Mouse (Mus musculus) E14TG2a.4 (cell line): ENCODE measurements at regions not wholly inside any gene's neighbourhood (a gene's known extent, or its start where the extent isn't known, plus 50 kb on each side); places are given as distances from the start of the nearest gene placed in this dataset.

ENCODE experiments used
- H3K27me3 ChIP-seq: 2 replicates; pipeline ENCODE4 v1.6.1; 2014; ENCODE audit warnings: low read length, control low read depth; ENCODE audit not compliant: insufficient read depth
- H3K36me3 ChIP-seq: 2 replicates; pipeline ENCODE4 v1.6.1; 2014; ENCODE audit warnings: low read length, control low read depth; ENCODE audit not compliant: insufficient read depth
- H3K4me1 ChIP-seq: replicated peaks from 2 replicates; pipeline ENCODE4 v1.6.1; 2014; ENCODE audit warnings: low read depth, low read length, control low read depth
- H3K4me3 ChIP-seq: replicated peaks from 2 replicates; pipeline ENCODE4 v1.5.1; 2014; ENCODE audit warnings: mild to moderate bottlenecking, low read length
- H3K9me3 ChIP-seq: 2 replicates; pipeline ENCODE4 v1.6.1; 2014; ENCODE audit warnings: low read length, control low read depth
- CTCF ChIP-seq: conservative IDR thresholded peaks from 2 replicates; pipeline ENCODE4 v1.5.1; 2014; ENCODE audit warnings: low read length
- NANOG ChIP-seq: IDR thresholded peaks from 2 replicates; pipeline ENCODE4 v1.6.1; 2014; ENCODE audit warnings: borderline replicate concordance, low read length, mixed read lengths
- POU5F1 ChIP-seq: IDR thresholded peaks from 2 replicates; pipeline ENCODE4 v1.6.1; 2014; ENCODE audit warnings: low read length, borderline replicate concordance

- no peak overlapping the region for H3K4me3 ChIP-seq
- H3K9me3 ChIP-seq = no peaks in the 10 kb centered on the region
- H3K36me3 ChIP-seq = no peaks in the 10 kb centered on the region
- no peaks in the 10 kb centered on the region for H3K27me3 ChIP-seq
- no peaks in the 10 kb centered on the region for H3K4me1 ChIP-seq
- TF ChIP-seq CTCF (no peak), POU5F1 (no peak), NANOG (no peak)
These were observed 187.7 kb upstream of the Gria1 start for GRCm38 (mm10) chr11:56823471-56823870.

DNA sequence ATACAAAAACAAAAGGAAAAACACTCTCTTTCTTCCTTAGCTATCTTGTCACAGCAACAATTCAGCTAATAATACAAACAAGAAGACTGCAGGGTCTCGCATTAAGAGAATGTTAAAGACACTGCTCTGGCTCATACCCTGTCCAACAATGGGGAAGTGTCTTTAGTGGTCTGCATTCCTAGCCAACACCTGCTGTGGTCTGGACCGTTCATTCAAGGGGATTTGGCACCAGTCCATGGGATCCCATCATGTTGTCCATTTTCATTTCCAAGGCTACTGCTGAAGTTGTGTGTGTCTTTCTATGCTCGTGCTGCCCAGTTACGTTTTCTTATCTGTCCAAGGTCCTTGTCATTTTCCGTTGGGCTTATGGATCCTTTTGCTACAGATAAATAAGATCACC lies 183.7 kb upstream of the Gria1 start:
- H3K9me3 ChIP-seq = no peaks in the 10 kb centered on the region
- H3K27me3 ChIP-seq = no peaks in the 10 kb centered on the region
- no peaks in the 10 kb centered on the region for H3K4me1 ChIP-seq
- TF ChIP-seq CTCF = no peak
- no peak for TF ChIP-seq POU5F1
- no peak for TF ChIP-seq NANOG
- H3K36me3 ChIP-seq = no peaks in the 10 kb centered on the region
- H3K4me3 ChIP-seq = no peak overlapping the region

GRCm38 (mm10) chr11:56862649-56863048 lies 148.5 kb upstream of the Gria1 start:
- no peaks in the 10 kb centered on the region for H3K9me3 ChIP-seq
- no peaks in the 10 kb centered on the region for H3K36me3 ChIP-seq
- no peaks in the 10 kb centered on the region for H3K27me3 ChIP-seq
- TF ChIP-seq NANOG (no peak), POU5F1 (no peak), CTCF (no peak)
- no peak overlapping the region for H3K4me3 ChIP-seq
- H3K4me1 ChIP-seq = no peaks in the 10 kb centered on the region

- TF ChIP-seq POU5F1 = no peak
- no peak for TF ChIP-seq CTCF
- no peak for TF ChIP-seq NANOG
- Histone ChIP-seq H3K4me3 (no peak overlapping the region), H3K4me1 (no peaks in the 10 kb centered on the region), H3K36me3 (no peaks in the 10 kb centered on the region), H3K27me3 (no peaks in the 10 kb centered on the region), H3K9me3 (no peaks in the 10 kb centered on the region; the same call in 1 of the 2 replicates)
These were observed 139.5 kb upstream of the Gria1 start for GRCm38 (mm10) chr11:56871640-56872039.

GRCm38 (mm10) chr11:56898548-56898951 lies 112.6 kb upstream of the Gria1 start:
- TF ChIP-seq NANOG (no peak), POU5F1 (no peak), CTCF (no peak)
- H3K4me3 ChIP-seq = no peak overlapping the region
- H3K27me3 ChIP-seq = no peaks in the 10 kb centered on the region
- H3K36me3 ChIP-seq = no peaks in the 10 kb centered on the region
- no peaks in the 10 kb centered on the region for H3K4me1 ChIP-seq
- H3K9me3 ChIP-seq = peaks cover 11% of the 10 kb centered on the region; the same call in 1 of the 2 replicates

- TF ChIP-seq POU5F1 = no peak
- no peak for TF ChIP-seq CTCF
- TF ChIP-seq NANOG = no peak
- no peaks in the 10 kb centered on the region for H3K36me3 ChIP-seq
- H3K9me3 ChIP-seq = peaks cover 11% of the 10 kb centered on the region; the same call in 1 of the 2 replicates
- H3K27me3 ChIP-seq = no peaks in the 10 kb centered on the region
- no peak overlapping the region for H3K4me3 ChIP-seq
- no peaks in the 10 kb centered on the region for H3K4me1 ChIP-seq
These were observed 110.0 kb upstream of the Gria1 start for GRCm38 (mm10) chr11:56901201-56901600.

DNA sequence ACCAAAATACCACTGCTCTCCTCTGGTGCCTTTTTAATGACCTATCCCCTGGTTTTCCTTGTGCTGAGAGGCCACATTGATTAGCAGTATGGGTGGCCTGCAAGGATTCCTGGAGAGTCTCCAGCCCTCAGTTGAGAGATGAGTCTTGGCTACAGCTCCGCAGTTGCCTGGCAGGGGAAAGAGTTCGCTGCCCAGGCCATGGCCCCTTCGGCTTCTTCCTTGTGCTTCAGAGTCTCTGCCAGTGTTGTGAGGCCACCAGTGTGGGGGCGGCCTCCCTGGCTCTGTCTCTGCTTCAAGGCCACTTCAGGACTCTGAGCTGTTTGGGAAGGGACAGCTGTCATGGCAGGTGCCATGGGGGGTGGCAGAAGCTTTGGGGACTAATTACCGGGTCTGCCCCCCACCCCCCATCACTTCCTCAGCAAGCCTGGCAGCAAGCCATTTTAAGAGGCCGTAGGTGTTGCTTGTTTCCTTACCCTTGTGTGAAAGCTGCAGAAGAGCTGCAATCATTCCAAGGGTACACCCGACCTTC lies 85.8 kb upstream of the Gria1 start:
- no peaks in the 10 kb centered on the region for H3K4me1 ChIP-seq
- H3K4me3 ChIP-seq = no peak overlapping the region
- no peaks in the 10 kb centered on the region for H3K27me3 ChIP-seq
- TF ChIP-seq CTCF (no peak), POU5F1 (no peak), NANOG (no peak)
- peaks cover 16% of the 10 kb centered on the region; the same call in 1 of the 2 replicates for H3K9me3 ChIP-seq
- H3K36me3 ChIP-seq = no peaks in the 10 kb centered on the region

GRCm38 (mm10) chr11:56932766-56933165 lies 78.4 kb upstream of the Gria1 start:
- Histone ChIP-seq H3K4me1 (no peaks in the 10 kb centered on the region), H3K9me3 (peaks cover 6% of the 10 kb centered on the region; the same call in 1 of the 2 replicates), H3K4me3 (no peak overlapping the region), H3K27me3 (no peaks in the 10 kb centered on the region), H3K36me3 (no peaks in the 10 kb centered on the region)
- TF ChIP-seq CTCF (no peak), NANOG (no peak), POU5F1 (no peak)

DNA sequence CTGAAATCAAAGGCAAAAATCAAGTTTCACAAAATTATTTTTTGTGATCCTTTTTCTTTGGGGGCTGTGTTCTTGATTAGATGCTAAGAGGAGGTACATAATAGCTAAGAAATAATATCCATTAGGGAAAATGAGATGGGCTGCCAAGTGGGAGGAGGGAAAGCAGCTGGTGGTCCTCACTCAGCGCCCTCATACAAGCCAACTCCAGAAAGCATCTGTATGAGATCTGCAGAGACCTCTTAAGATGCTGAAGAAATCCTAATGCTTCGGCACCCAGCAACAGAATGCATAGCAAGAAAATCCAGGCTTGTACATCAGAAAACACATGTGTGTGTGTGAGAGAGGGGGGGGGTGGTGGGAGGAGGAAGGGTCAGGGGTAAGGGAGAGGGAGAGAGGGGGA lies 58.8 kb upstream of the Gria1 start:
- Histone ChIP-seq H3K36me3 (no peaks in the 10 kb centered on the region), H3K9me3 (no peaks in the 10 kb centered on the region), H3K4me3 (no peak overlapping the region), H3K4me1 (no peaks in the 10 kb centered on the region), H3K27me3 (no peaks in the 10 kb centered on the region)
- TF ChIP-seq POU5F1 (no peak), NANOG (no peak), CTCF (no peak)

DNA sequence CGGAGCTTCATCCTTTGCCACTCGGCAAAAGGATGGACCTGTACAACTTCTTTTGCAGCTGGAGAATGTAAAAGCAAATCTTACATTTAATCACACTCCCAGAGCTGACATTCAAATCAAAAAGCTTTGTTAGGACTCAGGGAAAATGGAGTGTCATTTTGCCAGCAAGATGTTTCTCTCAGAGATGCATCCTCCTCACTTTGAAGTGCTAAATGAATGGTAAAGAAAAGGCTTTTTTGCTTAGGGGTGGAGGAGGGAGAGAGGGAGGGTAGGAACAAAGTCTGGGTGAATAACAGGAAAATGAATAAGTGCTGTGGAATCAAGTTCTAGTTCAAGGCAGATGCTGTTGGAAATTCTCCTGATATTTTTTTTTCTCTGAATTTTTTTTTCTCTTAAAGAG lies 53.4 kb upstream of the Gria1 start:
- TF ChIP-seq NANOG (no peak), CTCF (no peak), POU5F1 (no peak)
- no peaks in the 10 kb centered on the region for H3K4me1 ChIP-seq
- no peaks in the 10 kb centered on the region for H3K27me3 ChIP-seq
- H3K9me3 ChIP-seq = no peaks in the 10 kb centered on the region
- H3K4me3 ChIP-seq = no peak overlapping the region
- H3K36me3 ChIP-seq = no peaks in the 10 kb centered on the region
